Mouse (Mus musculus): ENCODE results near the gene Olfr1000. TPM values are rescaled to one million over a fixed set of nuclear protein-coding genes. Genes with fewer than 3 reads are reported as not detected.
"Not testable (repeated sequence)": the region's sequence is repeated elsewhere in the genome, so short reads cannot be mapped to it uniquely, and the experiment has no call there.

The Olfr1000 gene
- not detected in 2 replicates for polyA plus RNA-seq (2012; rRNA removed)

GRCm38 (mm10) chr2:85611803-85612202 lies at the start of gene Olfr1000:
TSS of gene Olfr1000 (minus strand) at chr2:85611903.
- Histone ChIP-seq H3K36me3 (ENCODE audit: control insufficient read depth, insufficient read depth, low read length) (no peaks in the 10 kb centered on the region), H3K27me3 (ENCODE audit: control insufficient read depth, insufficient read depth, low read length) (no peaks in the 10 kb centered on the region), H3K4me1 (ENCODE audit: control insufficient read depth, insufficient read depth, low read length) (no peaks in the 10 kb centered on the region), H3K27ac (ENCODE audit: control insufficient read depth, insufficient read depth, low read depth, low read length) (no peak within 1 kb of the TSS), H3K4me3 (ENCODE audit: control insufficient read depth, low read depth, low read length) (no peak within 1 kb of the TSS)
- TF ChIP-seq CTCF (IDR thresholded peaks at IDR 0.05; ENCODE audit: control insufficient read depth, insufficient read depth, insufficient replicate concordance, low read depth, low read length) = no peak
- no peak for TF ChIP-seq POLR2A (IDR thresholded peaks at IDR 0.05; ENCODE audit: control insufficient read depth, low read depth, low read length)

GRCm38 (mm10) chr2:85650604-85651003 lies 38.9 kb upstream of the Olfr1000 start, which contains the start of gene Olfr1002:
TSS of gene Olfr1002 (minus strand) at chr2:85650704.
- no peak within 1 kb of the TSS for H3K4me3 ChIP-seq (ENCODE audit: control insufficient read depth, low read depth, low read length)
- TF ChIP-seq CTCF (IDR thresholded peaks at IDR 0.05; ENCODE audit: control insufficient read depth, insufficient read depth, insufficient replicate concordance, low read depth, low read length) (no peak), POLR2A (IDR thresholded peaks at IDR 0.05; ENCODE audit: control insufficient read depth, low read depth, low read length) (no peak)
- no peak within 1 kb of the TSS for H3K27ac ChIP-seq (ENCODE audit: control insufficient read depth, insufficient read depth, low read depth, low read length)
- no peaks in the 10 kb centered on the region for H3K27me3 ChIP-seq (ENCODE audit: control insufficient read depth, insufficient read depth, low read length)
- H3K4me1 ChIP-seq (ENCODE audit: control insufficient read depth, insufficient read depth, low read length) = no peaks in the 10 kb centered on the region
- H3K36me3 ChIP-seq (ENCODE audit: control insufficient read depth, insufficient read depth, low read length) = no peaks in the 10 kb centered on the region

GRCm38 (mm10) chr2:85588648-85589047 lies 23.1 kb downstream of the Olfr1000 start, which contains the start of gene Olfr998:
TSS of gene Olfr998 (plus strand) at chr2:85588948.
- H3K4me3 ChIP-seq (ENCODE audit: control insufficient read depth, low read depth, low read length); H3K27ac ChIP-seq (ENCODE audit: control insufficient read depth, insufficient read depth, low read depth, low read length); H3K27me3 ChIP-seq (ENCODE audit: control insufficient read depth, insufficient read depth, low read length); H3K4me1 ChIP-seq (ENCODE audit: control insufficient read depth, insufficient read depth, low read length); H3K36me3 ChIP-seq (ENCODE audit: control insufficient read depth, insufficient read depth, low read length): not testable (repeated sequence)

- no peak for TF ChIP-seq POLR2A (IDR thresholded peaks at IDR 0.05; ENCODE audit: control insufficient read depth, low read depth, low read length)
- no peak for TF ChIP-seq CTCF (IDR thresholded peaks at IDR 0.05; ENCODE audit: control insufficient read depth, insufficient read depth, insufficient replicate concordance, low read depth, low read length)
Observed at GRCm38 (mm10) chr2:85578915-85579314, 32.8 kb downstream of the Olfr1000 start, which contains the start of gene Olfr996. TSS of gene Olfr996 (plus strand) at chr2:85579215.

GRCm38 (mm10) chr2:85561187-85561586 lies 50.5 kb downstream of the Olfr1000 start:
- no peak overlapping the region for H3K4me3 ChIP-seq (ENCODE audit: control insufficient read depth, low read depth, low read length)
- no peaks in the 10 kb centered on the region for H3K4me1 ChIP-seq (ENCODE audit: control insufficient read depth, insufficient read depth, low read length)
- no peak overlapping the region for H3K27ac ChIP-seq (ENCODE audit: control insufficient read depth, insufficient read depth, low read depth, low read length)
- peak; percentile 10; the same call in 1 of the 2 replicates for TF ChIP-seq CTCF (IDR thresholded peaks at IDR 0.05; ENCODE audit: control insufficient read depth, insufficient read depth, insufficient replicate concordance, low read depth, low read length)
- TF ChIP-seq POLR2A (IDR thresholded peaks at IDR 0.05; ENCODE audit: control insufficient read depth, low read depth, low read length) = no peak
- no peaks in the 10 kb centered on the region for H3K27me3 ChIP-seq (ENCODE audit: control insufficient read depth, insufficient read depth, low read length)
- no peaks in the 10 kb centered on the region for H3K36me3 ChIP-seq (ENCODE audit: control insufficient read depth, insufficient read depth, low read length)

More at GRCm38 (mm10) chr2:85578915-85579314, 32.8 kb downstream of the Olfr1000 start, which contains the start of gene Olfr996:
- Histone ChIP-seq H3K27me3 (ENCODE audit: control insufficient read depth, insufficient read depth, low read length) (no peaks in the 10 kb centered on the region), H3K4me3 (ENCODE audit: control insufficient read depth, low read depth, low read length) (no peak within 1 kb of the TSS), H3K27ac (ENCODE audit: control insufficient read depth, insufficient read depth, low read depth, low read length) (no peak within 1 kb of the TSS), H3K4me1 (ENCODE audit: control insufficient read depth, insufficient read depth, low read length) (no peaks in the 10 kb centered on the region), H3K36me3 (ENCODE audit: control insufficient read depth, insufficient read depth, low read length) (no peaks in the 10 kb centered on the region)

GRCm38 (mm10) chr2:85560226-85560625 lies 51.5 kb downstream of the Olfr1000 start:
- H3K27ac ChIP-seq (ENCODE audit: control insufficient read depth, insufficient read depth, low read depth, low read length) = no peak overlapping the region
- H3K4me3 ChIP-seq (ENCODE audit: control insufficient read depth, low read depth, low read length) = no peak overlapping the region
- TF ChIP-seq POLR2A (IDR thresholded peaks at IDR 0.05; ENCODE audit: control insufficient read depth, low read depth, low read length) (no peak), CTCF (IDR thresholded peaks at IDR 0.05; ENCODE audit: control insufficient read depth, insufficient read depth, insufficient replicate concordance, low read depth, low read length) (no peak)
- H3K4me1 ChIP-seq (ENCODE audit: control insufficient read depth, insufficient read depth, low read length) = no peaks in the 10 kb centered on the region
- H3K36me3 ChIP-seq (ENCODE audit: control insufficient read depth, insufficient read depth, low read length) = no peaks in the 10 kb centered on the region
- H3K27me3 ChIP-seq (ENCODE audit: control insufficient read depth, insufficient read depth, low read length) = no peaks in the 10 kb centered on the region

Other genes starting within 250 kb of the Olfr1000 start
- gene Olfr988, start 248.7 kb downstream of the Olfr1000 start, polyA plus RNA-seq (2012; rRNA removed) = not detected in 2 replicates
- gene Olfr992, start 202.4 kb downstream of the Olfr1000 start, polyA plus RNA-seq (2012; rRNA removed) = not detected in 2 replicates
- 0.11 TPM in 1 of 2 replicates, not detected in the other for gene Olfr993, start 197.0 kb downstream of the Olfr1000 start, polyA plus RNA-seq (2012; rRNA removed)
- gene Olfr994, start 175.5 kb downstream of the Olfr1000 start, polyA plus RNA-seq (2012; rRNA removed) = not detected in 2 replicates
- not detected in 2 replicates for gene Olfr995, start 168.3 kb downstream of the Olfr1000 start, polyA plus RNA-seq (2012; rRNA removed)
- gene 4833423E24Rik, start 92.9 kb downstream of the Olfr1000 start, polyA plus RNA-seq (2012; rRNA removed) = not detected in 2 replicates
- not detected in 2 replicates for gene Olfr996, start 32.7 kb downstream of the Olfr1000 start, polyA plus RNA-seq (2012; rRNA removed)
- not detected in 2 replicates for gene Olfr998, start 23.0 kb downstream of the Olfr1000 start, polyA plus RNA-seq (2012; rRNA removed)
- not detected in 2 replicates for gene Olfr1002, start 38.8 kb upstream of the Olfr1000 start, polyA plus RNA-seq (2012; rRNA removed)
- gene Olfr154, start 52.6 kb upstream of the Olfr1000 start, polyA plus RNA-seq (2012; rRNA removed) = not detected in 2 replicates
- gene Olfr1006, start 66.9 kb upstream of the Olfr1000 start, polyA plus RNA-seq (2012; rRNA removed) = not detected in 2 replicates
- not detected in 2 replicates for gene Olfr1008, start 77.5 kb upstream of the Olfr1000 start, polyA plus RNA-seq (2012; rRNA removed)
- gene Olfr1009, start 103.5 kb upstream of the Olfr1000 start, polyA plus RNA-seq (2012; rRNA removed) = not detected in 2 replicates
- gene Olfr1012, start 150.9 kb upstream of the Olfr1000 start, polyA plus RNA-seq (2012; rRNA removed) = not detected in 2 replicates
- not detected in 2 replicates for gene Olfr1013, start 155.2 kb upstream of the Olfr1000 start, polyA plus RNA-seq (2012; rRNA removed)
- not detected in 2 replicates for gene Olfr1014, start 160.8 kb upstream of the Olfr1000 start, polyA plus RNA-seq (2012; rRNA removed)
- not detected in 2 replicates for gene Olfr1015, start 170.1 kb upstream of the Olfr1000 start, polyA plus RNA-seq (2012; rRNA removed)
- not detected in 2 replicates for gene Olfr1016, start 190.6 kb upstream of the Olfr1000 start, polyA plus RNA-seq (2012; rRNA removed)
- gene Olfr1018, start 206.6 kb upstream of the Olfr1000 start, polyA plus RNA-seq (2012; rRNA removed) = not detected in 2 replicates
- gene Olfr1019, start 233.6 kb upstream of the Olfr1000 start, polyA plus RNA-seq (2012; rRNA removed) = not detected in 2 replicates
- not detected in 2 replicates for gene Olfr1020, start 235.1 kb upstream of the Olfr1000 start, polyA plus RNA-seq (2012; rRNA removed)